Mouse (Mus musculus): ENCODE measurements around the gene Il16.

- no peak for TF ChIP-seq CTCF (IDR thresholded peaks at IDR 0.05; ENCODE audit: low read depth)
- TF ChIP-seq EP300 (IDR thresholded peaks at IDR 0.05; ENCODE audit: low read depth) = no peak
Measured at GRCm38 (mm10) chr7:83722485-83722884, 23.0 kb downstream of the Il16 start.
